Mouse (Mus musculus) embryonic facial prominence, embryonic 11.5 days (tissue): Measurements from ENCODE around the gene Dnajb14. TPM values are rescaled to one million over a fixed set of nuclear protein-coding genes. Genes with fewer than 3 reads are reported as not detected.
"Not testable (repeated sequence)": the region's sequence is repeated elsewhere in the genome, so short reads cannot be mapped to it uniquely, and the experiment has no call there.

ENCODE experiments used
- ATAC-seq: fragments of 200-750 bp; cut with Nextera tagmentation; replicated peaks from 2 replicates; pipeline ENCODE4 v1.8.0; 2017; ENCODE audit warnings: low read depth; ENCODE audit not compliant: insufficient number of reproducible peaks, low FRiP score, low TSS enrichment
- DNase-seq: peaks from one replicate; pipeline ENCODE4 v3.0.0-alpha.2; 2015; ENCODE audit warnings: low spot score
- H3K27ac ChIP-seq: fragments of 300-500 bp; sonication (generic); replicated peaks from 2 replicates; pipeline ENCODE4 v1.5.1; 2014; ENCODE audit warnings: mild to moderate bottlenecking, low read depth, low read length, control low read depth
- H3K27me3 ChIP-seq: fragments of 300-500 bp; sonication (generic); 2 replicates; pipeline ENCODE4 v1.6.1; 2014; ENCODE audit warnings: mild to moderate bottlenecking, low read length, moderate library complexity, mixed read lengths; ENCODE audit not compliant: control insufficient read depth, insufficient read depth
- H3K36me3 ChIP-seq: fragments of 300-500 bp; sonication (generic); replicated peaks from 2 replicates; pipeline ENCODE4 v1.6.1; 2014; ENCODE audit warnings: low read depth, mild to moderate bottlenecking, low read length, moderate library complexity, mixed read lengths; ENCODE audit not compliant: control insufficient read depth, insufficient read depth
- H3K4me1 ChIP-seq: fragments of 300-500 bp; sonication (generic); 2 replicates; pipeline ENCODE4 v1.6.1; 2014; ENCODE audit warnings: low read length, mixed read lengths; ENCODE audit not compliant: control insufficient read depth, insufficient read depth
- H3K4me2 ChIP-seq: fragments of 300-500 bp; sonication (generic); 2 replicates; pipeline ENCODE4 v1.6.1; 2014; ENCODE audit warnings: low read depth, mild to moderate bottlenecking, control low read depth, low read length, moderate library complexity
- H3K4me3 ChIP-seq: fragments of 300-500 bp; sonication (generic); 2 replicates; pipeline ENCODE4 v1.5.1; 2014; ENCODE audit warnings: low read depth, low read length, control low read depth
- H3K9ac ChIP-seq: fragments of 300-500 bp; sonication (generic); replicated peaks from 2 replicates; pipeline ENCODE4 v1.6.1; 2014; ENCODE audit warnings: mild to moderate bottlenecking, control low read depth, low read length
- H3K9me3 ChIP-seq: fragments of 300-500 bp; sonication (generic); replicated peaks from 2 replicates; pipeline ENCODE4 v1.6.1; 2016; ENCODE audit warnings: mild to moderate bottlenecking, low read length, inconsistent platforms, mixed read lengths; ENCODE audit not compliant: control insufficient read depth
- WGBS: fragments of 180-500 bp; shearing (Covaris S2); extraction: QIAGEN DNeasy Blood & Tissue Kit; methylation state at CpG from one replicate; pipeline ENCODE4 v1.1.7; 2014; 5-methylcytosine and 5-hydroxymethylcytosine counted together
- polyA plus RNA-seq: library from polyadenylated mRNA; unstranded; fragments of >200 nt; fragmentation: Nextera tagmentation; extraction: Ambion mirVana; gene quantifications from 2 replicates; pipeline ENCODE4 v1.2.1, GENCODE M21; 2014

Dnajb14 gene
- polyA plus RNA-seq, 1 experiment from 2014 or later: 9.4 TPM

GRCm38 (mm10) chr3:137940757-137941156 lies 73.3 kb downstream of the Dnajb14 start:
- Histone ChIP-seq H3K27me3 (no peaks in the 10 kb centered on the region), H3K4me2 (no peak overlapping the region), H3K27ac (no peak overlapping the region), H3K9ac (no peak overlapping the region), H3K9me3 (no peaks in the 10 kb centered on the region), H3K36me3 (no peaks in the 10 kb centered on the region), H3K4me3 (no peak overlapping the region), H3K4me1 (no peaks in the 10 kb centered on the region)
- DNase-seq (no peak), ATAC-seq (no peak)
- WGBS: 81% methylated on average over 4 of the region's 4 CpGs

GRCm38 (mm10) chr3:137941555-137941954 lies 74.1 kb downstream of the Dnajb14 start:
- Histone ChIP-seq H3K4me3 (no peak overlapping the region), H3K9ac (no peak overlapping the region), H3K27me3 (no peaks in the 10 kb centered on the region), H3K36me3 (no peaks in the 10 kb centered on the region), H3K4me1 (no peaks in the 10 kb centered on the region), H3K4me2 (no peak overlapping the region), H3K27ac (no peak overlapping the region), H3K9me3 (no peaks in the 10 kb centered on the region)
- ATAC-seq (no peak), DNase-seq (no peak)

GRCm38 (mm10) chr3:137942098-137942622 lies 74.7 kb downstream of the Dnajb14 start:
- Histone ChIP-seq H3K4me2 (no peak overlapping the region), H3K36me3 (no peaks in the 10 kb centered on the region), H3K9me3 (no peaks in the 10 kb centered on the region), H3K4me1 (no peaks in the 10 kb centered on the region), H3K27me3 (no peaks in the 10 kb centered on the region), H3K9ac (no peak overlapping the region), H3K4me3 (no peak overlapping the region), H3K27ac (no peak overlapping the region)
- no peak for ATAC-seq
- WGBS: 85% methylated on average over 12 of the region's 12 CpGs
- no peak for DNase-seq

GRCm38 (mm10) chr3:137943737-137944154 lies 76.3 kb downstream of the Dnajb14 start:
- DNase-seq: no peak
- 65% methylated on average over 6 of the region's 6 CpGs for WGBS
- no peak overlapping the region for H3K4me2 ChIP-seq

GRCm38 (mm10) chr3:137946827-137947226 lies 79.4 kb downstream of the Dnajb14 start:
- H3K27ac ChIP-seq: no peak overlapping the region
- no peak for ATAC-seq
- WGBS: 91% methylated on average over 3 of the region's 3 CpGs

More at GRCm38 (mm10) chr3:137943737-137944154, 76.3 kb downstream of the Dnajb14 start:
- no peaks in the 10 kb centered on the region for H3K4me1 ChIP-seq
- H3K36me3 ChIP-seq: no peaks in the 10 kb centered on the region
- H3K27ac ChIP-seq: no peak overlapping the region
- H3K27me3 ChIP-seq: no peaks in the 10 kb centered on the region
- ATAC-seq: no peak
- no peak overlapping the region for H3K9ac ChIP-seq
- no peak overlapping the region for H3K4me3 ChIP-seq
- no peaks in the 10 kb centered on the region for H3K9me3 ChIP-seq

GRCm38 (mm10) chr3:137947525-137947924 lies 80.0 kb downstream of the Dnajb14 start:
- Histone ChIP-seq H3K4me1 (no peaks in the 10 kb centered on the region), H3K36me3 (no peaks in the 10 kb centered on the region), H3K9me3 (no peaks in the 10 kb centered on the region), H3K27me3 (no peaks in the 10 kb centered on the region), H3K4me3 (no peak overlapping the region), H3K9ac (no peak overlapping the region), H3K27ac (no peak overlapping the region), H3K4me2 (no peak overlapping the region)
- DNase-seq (no peak), ATAC-seq (no peak)
- WGBS: 85% methylated on average over 4 of the region's 4 CpGs

More at GRCm38 (mm10) chr3:137946827-137947226, 79.4 kb downstream of the Dnajb14 start:
- H3K9me3 ChIP-seq: no peaks in the 10 kb centered on the region
- H3K36me3 ChIP-seq: no peaks in the 10 kb centered on the region
- no peaks in the 10 kb centered on the region for H3K27me3 ChIP-seq
- no peak overlapping the region for H3K4me2 ChIP-seq
- no peak overlapping the region for H3K9ac ChIP-seq
- no peak for DNase-seq
- no peak overlapping the region for H3K4me3 ChIP-seq
- no peaks in the 10 kb centered on the region for H3K4me1 ChIP-seq

GRCm38 (mm10) chr3:137950191-137950885 lies 82.9 kb downstream of the Dnajb14 start:
- 77% methylated on average over 10 of the region's 10 CpGs for WGBS
- Histone ChIP-seq H3K27ac (no peak overlapping the region), H3K27me3 (no peaks in the 10 kb centered on the region), H3K9me3 (no peaks in the 10 kb centered on the region), H3K4me2 (no peak overlapping the region), H3K9ac (no peak overlapping the region), H3K4me3 (no peak overlapping the region), H3K4me1 (no peaks in the 10 kb centered on the region), H3K36me3 (no peaks in the 10 kb centered on the region)
- no peak for ATAC-seq
- no peak for DNase-seq

GRCm38 (mm10) chr3:137951302-137951701 lies 83.8 kb downstream of the Dnajb14 start:
- not testable (repeated sequence) for H3K36me3 ChIP-seq, H3K27ac ChIP-seq, H3K9ac ChIP-seq, DNase-seq, H3K4me2 ChIP-seq, H3K4me1 ChIP-seq, H3K9me3 ChIP-seq, H3K27me3 ChIP-seq, H3K4me3 ChIP-seq, ATAC-seq
- 84% methylated on average over 3 of the region's 3 CpGs for WGBS
